In the genomic region with DNA sequence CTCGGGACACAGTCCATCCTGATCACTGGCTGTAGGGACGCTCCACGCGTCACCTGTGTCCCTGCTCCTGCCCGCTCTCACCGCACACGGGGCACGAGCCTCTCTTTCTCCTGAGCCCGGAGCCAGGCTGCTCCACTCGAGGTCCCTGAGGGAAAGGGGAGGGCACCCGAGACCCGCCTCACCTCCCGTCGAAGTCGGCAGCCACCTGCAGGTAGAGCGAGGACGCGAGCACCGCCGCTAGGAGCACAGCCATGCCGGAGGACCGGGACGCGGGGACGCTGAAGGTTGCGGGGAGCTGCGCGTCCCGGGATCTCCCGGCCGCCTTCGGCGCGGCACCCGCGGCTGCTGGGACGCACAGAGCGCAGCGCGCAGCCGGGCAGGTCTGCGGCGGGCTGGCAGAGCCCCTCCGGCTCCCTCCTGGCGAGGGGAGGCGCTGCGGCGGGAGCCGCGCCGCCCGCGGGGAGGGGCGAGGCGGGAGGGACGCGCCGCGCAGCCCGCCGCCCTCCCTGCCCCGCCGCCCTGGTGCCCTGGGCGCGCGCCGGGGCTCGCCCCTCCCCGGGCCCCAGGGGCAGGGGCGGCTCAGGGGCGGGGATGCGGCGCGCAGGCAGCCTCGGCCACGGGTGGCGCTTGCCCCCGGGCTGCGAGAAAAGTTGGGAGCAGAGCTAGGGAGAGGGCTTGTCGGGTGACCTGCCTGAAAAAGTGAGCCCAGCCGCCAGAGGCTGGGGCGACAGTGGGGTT, we compare ENCODE assay signal across 8 mouse cellular contexts. TPM values are rescaled to one million over a fixed set of nuclear protein-coding genes. Genes with fewer than 3 reads are reported as not detected.
DNase-seq lines count a peak whose midpoint lies in the region; ATAC-seq and TF ChIP-seq lines count a peak whose summit lies in the region.

A gene (minus strand): TSS at position 501 of the 738 bp plus-strand sequence.

- ATAC-seq in heart, embryonic 12.5 days (ENCODE audit: insufficient number of reproducible peaks, low FRiP score): peak; percentile 84
- peak; percentile 92 for ATAC-seq in kidney, embryonic 16.5 days (ENCODE audit: low FRiP score, low TSS enrichment)
- peak; percentile 55 for ATAC-seq in liver, embryonic 14.5 days (ENCODE audit: insufficient read depth)
- peak; percentile 85 for ATAC-seq in neural tube, embryonic 12.5 days (ENCODE audit: low FRiP score, low read depth)

- TF ChIP-seq CTCF in heart, adult 2 months (IDR thresholded peaks at IDR 0.05): no peak; the same call in 1 of the 2 replicates
- no peak for TF ChIP-seq CTCF in liver, embryonic 14.5 days (IDR thresholded peaks at IDR 0.05; ENCODE audit: low read depth)

- peak within 1 kb of the TSS; percentile 98 for H3K4me2 ChIP-seq in heart, embryonic 12.5 days
- H3K4me2 ChIP-seq in kidney, embryonic 16.5 days (replicated peaks; ENCODE audit: low read depth, low read length): peak within 1 kb of the TSS; percentile 82
- peak within 1 kb of the TSS; percentile 54 for H3K4me2 ChIP-seq in liver, embryonic 14.5 days (ENCODE audit: low read depth)
- peak within 1 kb of the TSS; percentile 99 for H3K4me2 ChIP-seq in neural tube, embryonic 12.5 days (replicated peaks)

- H3K36me3 ChIP-seq in heart, adult 2 months (ENCODE audit: control insufficient read depth, insufficient read depth, low read length): no peaks in the 10 kb centered on the region
- 0 out of 2 replicates have a peak, but pooled peaks cover 3% of the 10 kb centered on the region for H3K36me3 ChIP-seq in heart, embryonic 12.5 days
- H3K36me3 ChIP-seq in kidney, embryonic 16.5 days (ENCODE audit: insufficient read depth, low read length): 0 out of 2 replicates have a peak, but pooled peaks cover 3% of the 10 kb centered on the region
- no peaks in the 10 kb centered on the region for H3K36me3 ChIP-seq in liver, embryonic 14.5 days (replicated peaks; ENCODE audit: control insufficient read depth, insufficient read depth, low read depth)
- H3K36me3 ChIP-seq in neural tube, embryonic 12.5 days: no peaks in the 10 kb centered on the region

- no peak within 1 kb of the TSS for H3K27ac ChIP-seq in heart, adult 2 months
- H3K27ac ChIP-seq in brown adipose tissue, adult 24 weeks (replicated peaks; ENCODE audit: low read depth, low read length): no peak within 1 kb of the TSS
- H3K27ac ChIP-seq in heart, embryonic 12.5 days (ENCODE audit: poor library complexity, severe bottlenecking): no peak within 1 kb of the TSS
- H3K27ac ChIP-seq in kidney, embryonic 16.5 days (ENCODE audit: low read length): peak within 1 kb of the TSS; percentile 70; the same call in 1 of the 2 replicates
- H3K27ac ChIP-seq in liver, embryonic 14.5 days: no peak within 1 kb of the TSS
- H3K27ac ChIP-seq in neural tube, embryonic 12.5 days: no peak within 1 kb of the TSS

- 1% methylated on average over 75 of the region's 82 CpGs for WGBS in heart, adult 2 months
- WGBS in heart, embryonic 12.5 days: under 1% methylated on average over 64 of the region's 82 CpGs
- WGBS in kidney, embryonic 16.5 days: under 1% methylated on average over 77 of the region's 82 CpGs
- WGBS in liver, embryonic 14.5 days (ENCODE audit: insufficient replicate concordance): under 1% methylated on average over 57 of the region's 82 CpGs
- WGBS in neural tube, embryonic 12.5 days: under 1% methylated on average over 76 of the region's 82 CpGs

- DNase-seq in heart, adult 2 months: peak; percentile 16 to 31
- no peak for DNase-seq in heart, adult 9 months (ENCODE audit: low spot score in 2 of 2)
- DNase-seq in liver, embryonic 14.5 days (ENCODE audit: low read depth in 3 of 3, low spot score in 3 of 3): no peak
- peak; percentile 70 for DNase-seq in thymus, postnatal 4 days

- H3K79me2 ChIP-seq in heart, adult 2 months (replicated peaks; ENCODE audit: control insufficient read depth, insufficient read depth, low read length): no peaks in the 10 kb centered on the region

- H3K9me3 ChIP-seq in heart, embryonic 12.5 days (replicated peaks): no peaks in the 10 kb centered on the region
- no peaks in the 10 kb centered on the region for H3K9me3 ChIP-seq in kidney, embryonic 16.5 days (ENCODE audit: low read length)
- no peaks in the 10 kb centered on the region for H3K9me3 ChIP-seq in liver, embryonic 14.5 days (ENCODE audit: control insufficient read depth, low read length)
- no peaks in the 10 kb centered on the region for H3K9me3 ChIP-seq in neural tube, embryonic 12.5 days

- intact Hi-C loops in heart, adult 2 months (cut with DNase I): no loop called here

- peak within 1 kb of the TSS; percentile 7 for H3K9ac ChIP-seq in heart, adult 2 months (ENCODE audit: low read depth, low read length)
- H3K9ac ChIP-seq in heart, embryonic 12.5 days: peak within 1 kb of the TSS; percentile 76
- H3K9ac ChIP-seq in kidney, embryonic 16.5 days (replicated peaks; ENCODE audit: low read length): peak within 1 kb of the TSS; percentile 83
- no peak within 1 kb of the TSS for H3K9ac ChIP-seq in liver, embryonic 14.5 days (replicated peaks)
- peak within 1 kb of the TSS; percentile 55 for H3K9ac ChIP-seq in neural tube, embryonic 12.5 days

- no peak for TF ChIP-seq EP300 in heart, adult 2 months (IDR thresholded peaks at IDR 0.05; ENCODE audit: insufficient read depth, low read depth, low read length)
- TF ChIP-seq EP300 in liver, embryonic 14.5 days (IDR thresholded peaks at IDR 0.05; ENCODE audit: low read depth): no peak

- peaks cover 6% of the 10 kb centered on the region for H3K27me3 ChIP-seq in heart, adult 2 months (ENCODE audit: control insufficient read depth, insufficient read depth, low read length)
- no peaks in the 10 kb centered on the region for H3K27me3 ChIP-seq in heart, embryonic 12.5 days (replicated peaks)
- H3K27me3 ChIP-seq in kidney, embryonic 16.5 days (ENCODE audit: insufficient read depth, low read length): peaks cover 5% of the 10 kb centered on the region; the same call in 1 of the 2 replicates
- peaks cover 25% of the 10 kb centered on the region for H3K27me3 ChIP-seq in liver, embryonic 14.5 days (ENCODE audit: control insufficient read depth, insufficient read depth, low read length)
- peaks cover 28% of the 10 kb centered on the region for H3K27me3 ChIP-seq in neural tube, embryonic 12.5 days (replicated peaks)

- peak within 1 kb of the TSS; percentile 47 for H3K4me3 ChIP-seq in heart, adult 2 months
- H3K4me3 ChIP-seq in brown adipose tissue, adult 24 weeks (ENCODE audit: insufficient read depth, low read depth, low read length): peak within 1 kb of the TSS; percentile 52
- peak within 1 kb of the TSS; percentile 82 for H3K4me3 ChIP-seq in heart, embryonic 12.5 days
- H3K4me3 ChIP-seq in kidney, embryonic 16.5 days (ENCODE audit: low read length): peak within 1 kb of the TSS; percentile 77
- peak within 1 kb of the TSS; percentile 38 to 39 for H3K4me3 ChIP-seq in liver, embryonic 14.5 days (ENCODE audit: insufficient read depth in 1 of 2, low read depth in 2 of 2, low read length in 2 of 2)
- H3K4me3 ChIP-seq in neural tube, embryonic 12.5 days: peak within 1 kb of the TSS; percentile 60

- no peaks in the 10 kb centered on the region for H3K4me1 ChIP-seq in heart, adult 2 months (ENCODE audit: control insufficient read depth, insufficient read depth, low read length)
- H3K4me1 ChIP-seq in brown adipose tissue, adult 24 weeks (ENCODE audit: control insufficient read depth, insufficient read depth, insufficient read length, low read length): no peaks in the 10 kb centered on the region; the same call in 1 of the 2 replicates
- peaks cover 14% of the 10 kb centered on the region; the same call in 1 of the 2 replicates for H3K4me1 ChIP-seq in heart, embryonic 12.5 days (replicated peaks)
- peaks cover 3% of the 10 kb centered on the region for H3K4me1 ChIP-seq in kidney, embryonic 16.5 days (ENCODE audit: insufficient read depth, low read length)
- no peaks in the 10 kb centered on the region for H3K4me1 ChIP-seq in liver, embryonic 14.5 days (replicated peaks; ENCODE audit: control insufficient read depth in 2 of 2, insufficient read depth in 2 of 2, low read length in 1 of 2)
- peaks cover 10% of the 10 kb centered on the region; the same call in 1 of the 2 replicates for H3K4me1 ChIP-seq in neural tube, embryonic 12.5 days

- no peak for TF ChIP-seq POLR2A in heart, adult 2 months (IDR thresholded peaks at IDR 0.05; ENCODE audit: insufficient read depth, low read depth, low read length)

RNA-seq across cellular contexts. Expression of the gene that starts here (rescaled TPM):
- 1 to 10 TPM; 3.1 to 4.5 TPM for total RNA-seq in heart, adult 2 months (2021)
- 6.7 and 8.8 TPM in 2 replicates for polyA plus RNA-seq in heart, adult 2 months (2012; rRNA removed)
- 1.9 and 5.0 TPM in 2 replicates for polyA plus RNA-seq in brown adipose tissue, adult 24 weeks (2012; ENCODE audit: insufficient read depth, insufficient read length, missing spikeins)
- polyA plus RNA-seq in heart, embryonic 12.5 days (2016; fragmentation: Nextera tagmentation; extraction: Ambion mirVana): 23.7 and 25.1 TPM in 2 replicates
- polyA plus RNA-seq in kidney, embryonic 16.5 days (2015; fragmentation: Nextera tagmentation; extraction: Ambion mirVana): 191 and 197 TPM in 2 replicates
- 0.74 and 0.90 TPM in 2 replicates for polyA plus RNA-seq in liver, embryonic 14.5 days (2012; rRNA removed)
- 1.0 and 1.5 TPM in 2 replicates for polyA plus RNA-seq in liver, embryonic 14.5 days (2014; fragmentation: Nextera tagmentation; extraction: Ambion mirVana)
- 5.8 and 6.5 TPM in 2 replicates for polyA plus RNA-seq in neural tube, embryonic 12.5 days (2016; fragmentation: Nextera tagmentation; extraction: Ambion mirVana)

Comparison
In these comparisons a context has a peak if more than half of its experiments do, and no peak if none do; other contexts are left out.
1. DNase-seq: peak in heart, adult 2 months (2 of 2) and thymus, postnatal 4 days (single experiment); none in heart, adult 9 months (0 of 2) and liver, embryonic 14.5 days (0 of 3).
2. Peak in every context shown above with its lines, with median percentiles within 50 percentile points of each other: H3K4me3 ChIP-seq, ATAC-seq and H3K4me2 ChIP-seq.